Mouse (Mus musculus) ovary, postnatal 36 days (tissue): ENCODE measurements around the gene Gm5431.

ENCODE experiments used
- DNase-seq: peaks from one replicate; pipeline ENCODE4 v3.0.0; 2022; ENCODE audit warnings: low spot score, mixed read lengths

Gene Gm5431

DNA sequence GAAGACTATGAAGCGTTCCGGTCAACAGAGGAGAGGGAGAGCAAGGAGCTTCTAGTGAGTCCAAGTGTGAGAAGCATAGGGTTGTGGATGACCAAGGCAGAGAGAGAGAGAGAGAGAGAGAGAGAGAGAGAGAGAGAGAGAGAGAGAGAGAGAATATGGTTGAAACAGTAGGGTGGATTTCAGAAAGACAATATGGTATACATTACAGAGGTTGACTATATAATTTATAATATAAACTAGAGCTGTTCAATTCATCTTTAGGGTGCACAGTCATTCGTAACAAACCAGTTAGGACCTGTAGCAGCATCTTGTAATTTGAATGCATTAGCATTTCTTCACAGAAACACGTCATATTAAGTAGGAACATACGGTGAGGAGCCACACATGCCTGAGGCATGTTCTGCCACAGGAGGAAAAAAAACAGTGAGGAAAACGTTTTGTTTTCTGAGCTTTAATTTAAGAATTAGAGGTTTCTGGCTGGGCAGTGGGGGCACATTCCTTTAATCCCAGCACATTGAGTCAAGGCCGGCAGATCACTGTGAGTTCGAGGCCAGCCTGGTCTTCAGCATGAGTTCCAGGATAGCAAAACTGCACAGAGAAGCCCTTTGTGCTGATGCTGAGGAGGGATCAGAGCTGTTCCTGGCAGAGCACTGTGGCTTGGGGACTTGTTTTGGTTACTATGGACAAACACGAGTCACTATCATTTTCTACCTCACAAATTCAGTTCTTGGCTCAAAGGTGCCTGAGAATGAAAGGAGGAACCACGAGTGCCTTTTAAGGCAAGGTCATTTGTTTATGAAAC, 62.9 kb downstream of the Gm5431 start:
- no peak for DNase-seq

DNA sequence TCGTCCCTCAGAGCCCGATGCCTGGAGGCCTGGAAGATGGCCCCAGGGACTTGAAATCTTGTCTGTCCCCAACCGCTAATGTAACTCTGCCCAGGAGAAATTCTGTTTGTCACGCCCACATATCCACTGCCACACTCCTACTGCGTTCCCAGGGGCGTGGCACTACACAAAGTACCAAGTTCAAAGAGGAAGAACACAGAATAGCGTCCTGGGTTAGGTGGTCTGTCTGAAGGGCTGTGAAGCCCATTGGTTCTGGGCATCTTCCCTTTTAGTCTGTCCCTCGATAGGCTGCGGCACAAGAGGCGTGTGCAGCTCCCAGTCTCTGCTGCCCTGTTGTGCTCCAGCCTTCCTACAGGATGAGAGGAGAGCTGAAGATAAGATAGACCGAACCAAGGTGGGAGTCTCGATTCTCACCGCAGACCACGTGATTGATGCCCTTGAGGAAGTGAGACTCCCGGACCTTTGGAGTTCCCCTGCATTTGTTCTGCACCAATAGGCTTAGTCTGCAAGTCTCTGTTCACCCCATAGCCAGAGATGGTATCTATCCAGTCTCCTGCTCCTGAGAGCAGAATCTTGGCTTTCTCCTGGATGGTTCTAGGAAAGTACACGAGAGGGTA, 63.7 kb downstream of the Gm5431 start:
- peak; percentile 33 for DNase-seq
